Mouse (Mus musculus) MEL (cell line): ENCODE measurements around the gene C1qtnf1. TPM values are rescaled to one million over a fixed set of nuclear protein-coding genes. Genes with fewer than 3 reads are reported as not detected.

Experiments used
- DNase-seq: peaks from one replicate; pipeline ENCODE4 v3.0.0; 2011; ENCODE audit warnings: low read depth, low spot score
- H3K27ac ChIP-seq: 2 replicates; pipeline ENCODE4 v1.5.1; 2012; ENCODE audit warnings: low read depth, mild to moderate bottlenecking, control low read depth, low read length, moderate library complexity; ENCODE audit not compliant: control insufficient read depth
- H3K27me3 ChIP-seq, 2 experiments: fragments of 150-350 bp in 1 of 2; sonication (generic) in 1 of 2; 2 replicates each; pipeline ENCODE4 v1.6.1; 2012; ENCODE audit warnings: low read length in 2 of 2, mild to moderate bottlenecking in 2 of 2, improper control_type of control experiment in 1 of 2, moderate library complexity in 1 of 2; ENCODE audit not compliant: insufficient read depth in 2 of 2, control insufficient read depth in 1 of 2
- H3K36me3 ChIP-seq, 2 experiments: 2 replicates each; pipeline ENCODE4 v1.6.1; 2012 to 2014; ENCODE audit warnings: low read length in 2 of 2, improper control_type of control experiment in 1 of 2, inconsistent platforms in 1 of 2, mild to moderate bottlenecking in 1 of 2; ENCODE audit not compliant: insufficient read depth in 2 of 2, control insufficient read depth in 1 of 2
- H3K4me1 ChIP-seq, 2 experiments: fragments of 150-350 bp in 1 of 2; sonication (generic) in 1 of 2; 2 replicates each; pipeline ENCODE4 v1.6.1; 2012; ENCODE audit warnings: low read length in 2 of 2, improper control_type of control experiment in 1 of 2, mild to moderate bottlenecking in 1 of 2; ENCODE audit not compliant: insufficient read depth in 2 of 2, control insufficient read depth in 1 of 2
- H3K4me3 ChIP-seq, 2 experiments: fragments of 150-350 bp in 1 of 2; sonication (generic) in 1 of 2; 2 replicates each; pipeline ENCODE4 v1.5.1; 2012; ENCODE audit warnings: low read depth in 2 of 2, low read length in 2 of 2, mild to moderate bottlenecking in 2 of 2, moderate library complexity in 2 of 2, control low read depth in 1 of 2, improper control_type of control experiment in 1 of 2; ENCODE audit not compliant: control insufficient read depth in 1 of 2, insufficient read depth in 1 of 2
- H3K79me2 ChIP-seq: 2 replicates; pipeline ENCODE4 v1.6.1; 2012; ENCODE audit warnings: mild to moderate bottlenecking, low read length, moderate library complexity; ENCODE audit not compliant: control insufficient read depth, poor library complexity, insufficient read depth
- H3K9ac ChIP-seq: 2 replicates; pipeline ENCODE4 v1.6.1; 2012; ENCODE audit warnings: low read depth, mild to moderate bottlenecking, control low read depth, low read length, moderate library complexity; ENCODE audit not compliant: control insufficient read depth, poor library complexity, severe bottlenecking
- H3K9me3 ChIP-seq: fragments of 150-350 bp; sonication (generic); replicated peaks from 2 replicates; pipeline ENCODE4 v1.6.1; 2012; ENCODE audit warnings: mild to moderate bottlenecking, low read length, improper control_type of control experiment, moderate library complexity; ENCODE audit not compliant: insufficient read depth
- BHLHE40 ChIP-seq: IDR thresholded peaks from 2 replicates; pipeline ENCODE4 v1.6.1; 2012; ENCODE audit warnings: low read depth, mild to moderate bottlenecking, inconsistent platforms, low read length, improper control_type of control experiment, borderline replicate concordance
- CHD2 ChIP-seq: IDR thresholded peaks from 2 replicates; pipeline ENCODE4 v1.6.1; 2011; ENCODE audit warnings: low read length, improper control_type of control experiment
- CTCF ChIP-seq, 3 experiments: IDR thresholded peaks in 2 of 3; conservative IDR thresholded peaks in 1 of 3; 2 replicates each; pipeline ENCODE4 v1.5.1; 2011 to 2012; ENCODE audit warnings: low read length in 3 of 3, low read depth in 2 of 3, mild to moderate bottlenecking in 2 of 3, improper control_type of control experiment in 1 of 3, inconsistent platforms in 1 of 3, mixed read lengths in 1 of 3, moderate library complexity in 1 of 3; ENCODE audit not compliant: control insufficient read depth in 1 of 3, insufficient read depth in 1 of 3, poor library complexity in 1 of 3, severe bottlenecking in 1 of 3
- E2F4 ChIP-seq: IDR thresholded peaks from 2 replicates; pipeline ENCODE4 v1.6.1; 2011; ENCODE audit warnings: low read depth, low read length, improper control_type of control experiment, borderline replicate concordance
- EP300 ChIP-seq, 2 experiments: IDR thresholded peaks; 2 replicates each; pipeline ENCODE4 v1.6.1; 2011; ENCODE audit warnings: improper control_type of control experiment in 2 of 2, low read length in 2 of 2, low read depth in 1 of 2, mild to moderate bottlenecking in 1 of 2
- ETS1 ChIP-seq: IDR thresholded peaks from 2 replicates; pipeline ENCODE4 v1.6.1; 2012; ENCODE audit warnings: low read depth, mild to moderate bottlenecking, inconsistent platforms, low read length, improper control_type of control experiment, moderate library complexity
- HCFC1 ChIP-seq: IDR thresholded peaks from 2 replicates; pipeline ENCODE4 v1.6.1; 2012; ENCODE audit warnings: low read depth, mild to moderate bottlenecking, inconsistent platforms, low read length, improper control_type of control experiment, moderate library complexity
- JUND ChIP-seq: IDR thresholded peaks from 2 replicates; pipeline ENCODE4 v1.6.1; 2011; ENCODE audit warnings: low read depth, mild to moderate bottlenecking, improper control_type of control experiment, low read length
- KAT2A ChIP-seq: conservative IDR thresholded peaks from 2 replicates; pipeline ENCODE4 v1.6.1; 2012; ENCODE audit warnings: low read depth, low read length, improper control_type of control experiment, inconsistent platforms
- MAFK ChIP-seq: IDR thresholded peaks from 2 replicates; pipeline ENCODE4 v1.6.1; 2011; ENCODE audit warnings: low read depth, mild to moderate bottlenecking, low read length, improper control_type of control experiment, borderline replicate concordance
- MAX ChIP-seq: IDR thresholded peaks from 2 replicates; pipeline ENCODE4 v1.6.1; 2011; ENCODE audit warnings: low read length, improper control_type of control experiment
- MAZ ChIP-seq: IDR thresholded peaks from 2 replicates; pipeline ENCODE4 v1.6.1; 2012; ENCODE audit warnings: low read depth, mild to moderate bottlenecking, inconsistent platforms, low read length, improper control_type of control experiment
- MEF2A ChIP-seq: IDR thresholded peaks from 2 replicates; pipeline ENCODE4 v1.6.1; 2014; ENCODE audit warnings: low read depth, mild to moderate bottlenecking, inconsistent platforms, low read length, improper control_type of control experiment; ENCODE audit not compliant: poor library complexity, insufficient replicate concordance, severe bottlenecking; ENCODE audit errors: extremely low read depth
- MXI1 ChIP-seq: IDR thresholded peaks from 2 replicates; pipeline ENCODE4 v1.6.1; 2011; ENCODE audit warnings: mild to moderate bottlenecking, low read depth, low read length, improper control_type of control experiment
- MYB ChIP-seq: IDR thresholded peaks from 2 replicates; pipeline ENCODE4 v1.6.1; 2011; ENCODE audit warnings: mild to moderate bottlenecking, low read depth, low read length, improper control_type of control experiment
- MYC ChIP-seq: IDR thresholded peaks from 2 replicates; pipeline ENCODE4 v1.6.1; 2011; ENCODE audit warnings: low read depth, mild to moderate bottlenecking, low read length, improper control_type of control experiment, moderate library complexity
- NELFE ChIP-seq: IDR thresholded peaks from 2 replicates; pipeline ENCODE4 v1.6.1; 2011; ENCODE audit warnings: low read depth, low read length, improper control_type of control experiment
- NRF1 ChIP-seq: IDR thresholded peaks from 2 replicates; pipeline ENCODE4 v1.6.1; 2014; ENCODE audit warnings: low read depth, mild to moderate bottlenecking, inconsistent platforms, low read length, improper control_type of control experiment, moderate library complexity; ENCODE audit not compliant: poor library complexity, insufficient read depth, severe bottlenecking
- POLR2A ChIP-seq, 2 experiments: IDR thresholded peaks; 2 replicates each; pipeline ENCODE4 v1.6.1; 2011 to 2012; ENCODE audit warnings: low read length in 2 of 2, mild to moderate bottlenecking in 2 of 2, control low read depth in 1 of 2, improper control_type of control experiment in 1 of 2, low read depth in 1 of 2, moderate library complexity in 1 of 2; ENCODE audit not compliant: control insufficient read depth in 1 of 2, insufficient read depth in 1 of 2, poor library complexity in 1 of 2
- POLR2AphosphoS2 ChIP-seq: IDR thresholded peaks from 2 replicates; pipeline ENCODE4 v1.6.1; 2011; ENCODE audit warnings: low read length, improper control_type of control experiment
- RAD21 ChIP-seq: IDR thresholded peaks from 2 replicates; pipeline ENCODE4 v1.6.1; 2011; ENCODE audit warnings: mild to moderate bottlenecking, low read depth, low read length, improper control_type of control experiment
- RCOR1 ChIP-seq: IDR thresholded peaks from 2 replicates; pipeline ENCODE4 v1.6.1; 2012; ENCODE audit warnings: low read depth, mild to moderate bottlenecking, inconsistent platforms, low read length, improper control_type of control experiment
- SIN3A ChIP-seq: IDR thresholded peaks from 2 replicates; pipeline ENCODE4 v1.6.1; 2012; ENCODE audit warnings: low read length, improper control_type of control experiment, inconsistent platforms
- TBP ChIP-seq: IDR thresholded peaks from 2 replicates; pipeline ENCODE4 v1.8.0; 2011; ENCODE audit warnings: low read depth, low read length, improper control_type of control experiment
- TCF12 ChIP-seq: IDR thresholded peaks from 2 replicates; pipeline ENCODE4 v1.6.1; 2014; ENCODE audit warnings: low read depth, mild to moderate bottlenecking, inconsistent platforms, low read length, improper control_type of control experiment, moderate library complexity
- USF1 ChIP-seq: IDR thresholded peaks from 2 replicates; pipeline ENCODE4 v1.6.1; 2014; ENCODE audit warnings: low read depth, mild to moderate bottlenecking, inconsistent platforms, low read length, improper control_type of control experiment, moderate library complexity
- USF2 ChIP-seq, 2 experiments: IDR thresholded peaks; 2 replicates each; pipeline ENCODE4 v1.6.1; 2011 to 2012; ENCODE audit warnings: improper control_type of control experiment in 2 of 2, low read length in 2 of 2, borderline replicate concordance in 1 of 2, inconsistent platforms in 1 of 2, low read depth in 1 of 2, mild to moderate bottlenecking in 1 of 2; ENCODE audit not compliant: insufficient read depth in 1 of 2
- ZC3H11A ChIP-seq: IDR thresholded peaks from 2 replicates; pipeline ENCODE4 v1.6.1; 2012; ENCODE audit warnings: low read depth, mild to moderate bottlenecking, inconsistent platforms, low read length, improper control_type of control experiment
- ZKSCAN1 ChIP-seq: IDR thresholded peaks from 2 replicates; pipeline ENCODE4 v1.6.1; 2012; ENCODE audit warnings: low read depth, mild to moderate bottlenecking, inconsistent platforms, low read length, improper control_type of control experiment, moderate library complexity
- ZMIZ1 ChIP-seq: IDR thresholded peaks from 2 replicates; pipeline ENCODE4 v1.6.1; 2012; ENCODE audit warnings: low read depth, mild to moderate bottlenecking, inconsistent platforms, low read length, improper control_type of control experiment, moderate library complexity
- ZNF384 ChIP-seq: IDR thresholded peaks from 2 replicates; pipeline ENCODE4 v1.6.1; 2012; ENCODE audit warnings: low read depth, mild to moderate bottlenecking, inconsistent platforms, low read length, improper control_type of control experiment
- polyA plus RNA-seq, 2 experiments: library from polyadenylated mRNA; stranded (reverse) in 1 of 2; unstranded in 1 of 2; fragments of >175 nt in 1 of 2; fragments of >200 nt in 1 of 2; gene quantifications; 2 replicates each; pipeline versions ENCODE4 v1.2.1 to v1.2.4; 2012; ENCODE audit warnings: low replicate concordance in 2 of 2, low read depth in 1 of 2; ENCODE audit not compliant: insufficient read length in 2 of 2, insufficient read depth in 1 of 2, missing spikeins in 1 of 2
- total RNA-seq: library from RNA; depleted of rRNA; stranded (reverse); fragments of 300-350 nt; gene quantifications from 2 replicates; pipeline ENCODE4 v1.2.3, GENCODE M21; 2012

The C1qtnf1 gene
- total and polyA plus RNA-seq, 3 experiments: 0.27 to 0.72 TPM; not detected in 1

GRCm38 (mm10) chr11:118460280-118460679 is 32.3 kb downstream of the C1qtnf1 start (continued):
- TF ChIP-seq SIN3A (no peak; the same call in 1 of the 2 replicates), ZNF384 (no peak), NRF1 (no peak), MYC (peak; percentile 77), RAD21 (peak; percentile 71), NELFE (no peak), JUND (no peak), HCFC1 (0 out of 2 replicates have a peak, but pooled peaks have one; percentile 27), E2F4 (no peak), MAFK (no peak), POLR2AphosphoS2 (no peak), ZKSCAN1 (no peak), TBP (no peak), POLR2A (IDR thresholded peaks at IDR 0.05; ENCODE audit: control insufficient read depth in 1 of 2, insufficient read depth in 1 of 2, low read depth in 1 of 2, low read length in 2 of 2, poor library complexity in 1 of 2) (no peak), ETS1 (no peak)

GRCm38 (mm10) chr11:118467441-118468035 is 39.5 kb downstream of the C1qtnf1 start:
- 0 out of 4 replicates have a peak overlapping the region, but pooled peaks of 1 of the 2 experiments have one; percentile 6 for H3K4me3 ChIP-seq
- H3K9ac ChIP-seq: no peak overlapping the region
- no peaks in the 10 kb centered on the region for H3K27me3 ChIP-seq
- peak; percentile 87 for DNase-seq
- H3K4me1 ChIP-seq: peaks cover 46 to 68% of the 10 kb centered on the region in 2 experiments
- H3K36me3 ChIP-seq: peaks cover 0 to 48% of the 10 kb centered on the region in 2 experiments; a peak in 2 of 4 replicates
- H3K79me2 ChIP-seq: no peaks in the 10 kb centered on the region
- H3K9me3 ChIP-seq: no peaks in the 10 kb centered on the region
- peak overlapping the region; percentile 38 for H3K27ac ChIP-seq
- TF ChIP-seq ZMIZ1 (no peak), POLR2AphosphoS2 (peak; percentile 49; the same call in 1 of the 2 replicates), TCF12 (peak; percentile 91), ETS1 (peak; percentile 96), NELFE (peak; percentile 25; the same call in 1 of the 2 replicates), ZC3H11A (0 out of 2 replicates have a peak, but pooled peaks have one; percentile 10), MYB (0 out of 2 replicates have a peak, but pooled peaks have one; percentile 26), SIN3A (peak; percentile 68; the same call in 1 of the 2 replicates), USF2 (IDR thresholded peaks at IDR 0.05; ENCODE audit: borderline replicate concordance in 1 of 2, insufficient read depth in 1 of 2, low read depth in 1 of 2, low read length in 2 of 2) (no peak), ZKSCAN1 (no peak), EP300 (IDR thresholded peaks at IDR 0.05; ENCODE audit: low read depth in 1 of 2, low read length in 2 of 2) (peak; percentile 82 to 84), CTCF (IDR thresholded peaks at IDR 0.05 in 2 of 3, conservative IDR thresholded peaks at IDR 0.05 in 1 of 3; ENCODE audit: control insufficient read depth in 1 of 3, insufficient read depth in 1 of 3, low read depth in 2 of 3, low read length in 3 of 3, poor library complexity in 1 of 3, severe bottlenecking in 1 of 3) (no peak), NRF1 (no peak), KAT2A (no peak; the same call in 1 of the 2 replicates), TBP (peak; percentile 48; the same call in 1 of the 2 replicates), HCFC1 (peak; percentile 43; the same call in 1 of the 2 replicates), MAZ (peak; percentile 84), MAX (peak; percentile 71; the same call in 1 of the 2 replicates), ZNF384 (peak; percentile 71), MEF2A (peak; percentile 70; the same call in 1 of the 2 replicates), RAD21 (no peak), CHD2 (no peak), RCOR1 (peak; percentile 83), USF1 (no peak), MAFK (no peak), BHLHE40 (peak; percentile 51; the same call in 1 of the 2 replicates), MXI1 (peak; percentile 60; the same call in 1 of the 2 replicates)
